Mouse (Mus musculus) neural tube, embryonic 13.5 days (tissue): ENCODE data around the gene Procr. TPM values are rescaled to one million over a fixed set of nuclear protein-coding genes. Genes with fewer than 3 reads are reported as not detected.
A peak's percentile ranks its signal among the peaks of the same experiment; 100 is the strongest.
"Not testable (repeated sequence)": the region's sequence is repeated elsewhere in the genome, so short reads cannot be mapped to it uniquely, and the experiment has no call there.

ENCODE experiments used
- ATAC-seq: fragments of 200-750 bp; cut with Nextera tagmentation; 2 replicates; pipeline ENCODE4 v1.8.0; 2017; ENCODE audit warnings: low read depth, mild to moderate bottlenecking, moderate TSS enrichment, moderate library complexity
- H3K27ac ChIP-seq: fragments of 300-500 bp; sonication (generic); replicated peaks from 2 replicates; pipeline ENCODE4 v1.5.1; 2015; ENCODE audit warnings: moderate library complexity, mild to moderate bottlenecking, inconsistent platforms
- H3K27me3 ChIP-seq: fragments of 300-500 bp; sonication (generic); 2 replicates; pipeline ENCODE4 v1.6.1; 2015; ENCODE audit warnings: mild to moderate bottlenecking, inconsistent platforms
- H3K36me3 ChIP-seq: fragments of 300-500 bp; sonication (generic); 2 replicates; pipeline ENCODE4 v1.6.1; 2015; ENCODE audit warnings: mild to moderate bottlenecking, inconsistent platforms
- H3K4me1 ChIP-seq: fragments of 300-500 bp; sonication (generic); replicated peaks from 2 replicates; pipeline ENCODE4 v1.6.1; 2015; ENCODE audit warnings: inconsistent platforms
- H3K4me2 ChIP-seq: fragments of 300-500 bp; sonication (generic); 2 replicates; pipeline ENCODE4 v1.6.1; 2015; ENCODE audit warnings: inconsistent platforms, mild to moderate bottlenecking, moderate library complexity
- H3K4me3 ChIP-seq: fragments of 300-500 bp; sonication (generic); 2 replicates; pipeline ENCODE4 v1.5.1; 2015; ENCODE audit warnings: mild to moderate bottlenecking, inconsistent platforms
- H3K9ac ChIP-seq: fragments of 300-500 bp; sonication (generic); 2 replicates; pipeline ENCODE4 v1.6.1; 2015; ENCODE audit warnings: moderate library complexity, mild to moderate bottlenecking, inconsistent platforms
- H3K9me3 ChIP-seq: fragments of 300-500 bp; sonication (generic); 2 replicates; pipeline ENCODE4 v1.6.1; 2016; ENCODE audit warnings: inconsistent platforms
- WGBS: fragments of 180-500 bp; shearing (Covaris S2); methylation state at CpG from one replicate; pipeline ENCODE4 v1.1.7; 2015; 5-methylcytosine and 5-hydroxymethylcytosine counted together
- polyA plus RNA-seq: library from polyadenylated mRNA; unstranded; fragments of >200 nt; fragmentation: Nextera tagmentation; extraction: Ambion mirVana; gene quantifications from 2 replicates; pipeline ENCODE4 v1.2.1, GENCODE M21; 2015

Procr gene
- polyA plus RNA-seq, 1 experiment from 2014 or later, result 4.5 TPM

DNA sequence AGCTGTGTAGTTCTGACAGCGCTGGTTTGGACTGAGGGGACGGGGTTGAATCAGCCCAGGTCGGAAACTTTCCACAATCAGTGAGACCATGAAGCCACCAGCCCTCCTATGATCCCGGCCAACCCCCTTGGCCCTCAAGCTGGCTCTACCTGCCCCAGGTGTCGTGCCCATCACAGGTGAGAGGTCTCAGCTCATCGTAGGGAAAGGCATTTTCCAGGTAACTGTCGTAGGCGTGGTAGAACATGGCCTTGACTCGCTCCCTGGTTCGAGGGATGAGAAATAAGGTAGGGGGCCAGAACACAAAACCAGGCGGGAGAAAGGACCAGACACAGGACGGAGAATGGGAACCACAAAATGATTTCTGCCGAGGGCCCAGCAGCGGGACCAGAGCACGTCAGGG lies 22.2 kb upstream of the Procr start:
- peak; percentile 70 for ATAC-seq
- Histone ChIP-seq H3K4me3 (peak overlapping the region; percentile 90), H3K4me1 (peaks cover 14% of the 10 kb centered on the region), H3K27me3 (no peaks in the 10 kb centered on the region), H3K36me3 (peaks cover 19% of the 10 kb centered on the region), H3K9ac (peak overlapping the region; percentile 88), H3K4me2 (peak overlapping the region; percentile 97), H3K9me3 (no peaks in the 10 kb centered on the region), H3K27ac (peak overlapping the region; percentile 64)
- WGBS, result 5% methylated on average over 15 of the region's 15 CpGs

GRCm38 (mm10) chr2:155729158-155729645 lies 21.7 kb upstream of the Procr start, which contains the start of gene Edem2:
TSS of gene Edem2 (minus strand) at chr2:155729475.
- peak; percentile 97 for ATAC-seq
- Histone ChIP-seq H3K4me1 (peaks cover 14% of the 10 kb centered on the region), H3K9ac (peak within 1 kb of the TSS; percentile 88), H3K27ac (peak within 1 kb of the TSS; percentile 64), H3K4me3 (peak within 1 kb of the TSS; percentile 90), H3K4me2 (peak within 1 kb of the TSS; percentile 97), H3K27me3 (no peaks in the 10 kb centered on the region), H3K9me3 (no peaks in the 10 kb centered on the region), H3K36me3 (peaks cover 16% of the 10 kb centered on the region)
- under 1% methylated on average over 33 of the region's 33 CpGs for WGBS

- H3K9me3 ChIP-seq, result no peaks in the 10 kb centered on the region
- H3K27me3 ChIP-seq, result no peaks in the 10 kb centered on the region
- 83% methylated on average over 5 of the region's 5 CpGs for WGBS
Measured at GRCm38 (mm10) chr2:155735080-155735479, 15.8 kb upstream of the Procr start.

GRCm38 (mm10) chr2:155735766-155736165 lies 15.2 kb upstream of the Procr start, which contains the start of gene Gm17581:
TSS of gene Gm17581 (minus strand) at chr2:155735866.
- WGBS, result 85% methylated on average over 5 of the region's 5 CpGs
- not testable (repeated sequence) for H3K4me3 ChIP-seq, H3K36me3 ChIP-seq, H3K9ac ChIP-seq, ATAC-seq, H3K4me1 ChIP-seq, H3K9me3 ChIP-seq, H3K27ac ChIP-seq, H3K27me3 ChIP-seq, H3K4me2 ChIP-seq

More at GRCm38 (mm10) chr2:155735080-155735479, 15.8 kb upstream of the Procr start:
- H3K36me3 ChIP-seq, result no peaks in the 10 kb centered on the region
- H3K4me2 ChIP-seq, result no peak overlapping the region
- H3K27ac ChIP-seq, result no peak overlapping the region
- H3K9ac ChIP-seq, result no peak overlapping the region
- H3K4me1 ChIP-seq, result no peaks in the 10 kb centered on the region
- ATAC-seq, result no peak
- no peak overlapping the region for H3K4me3 ChIP-seq

GRCm38 (mm10) chr2:155736936-155737335 lies 14.0 kb upstream of the Procr start:
- Histone ChIP-seq H3K36me3 (no peaks in the 10 kb centered on the region), H3K27ac (no peak overlapping the region), H3K9me3 (no peaks in the 10 kb centered on the region), H3K4me2 (no peak overlapping the region), H3K4me1 (no peaks in the 10 kb centered on the region), H3K9ac (no peak overlapping the region), H3K27me3 (no peaks in the 10 kb centered on the region), H3K4me3 (no peak overlapping the region)
- WGBS, result 83% methylated on average over 6 of the region's 6 CpGs
- no peak for ATAC-seq

DNA sequence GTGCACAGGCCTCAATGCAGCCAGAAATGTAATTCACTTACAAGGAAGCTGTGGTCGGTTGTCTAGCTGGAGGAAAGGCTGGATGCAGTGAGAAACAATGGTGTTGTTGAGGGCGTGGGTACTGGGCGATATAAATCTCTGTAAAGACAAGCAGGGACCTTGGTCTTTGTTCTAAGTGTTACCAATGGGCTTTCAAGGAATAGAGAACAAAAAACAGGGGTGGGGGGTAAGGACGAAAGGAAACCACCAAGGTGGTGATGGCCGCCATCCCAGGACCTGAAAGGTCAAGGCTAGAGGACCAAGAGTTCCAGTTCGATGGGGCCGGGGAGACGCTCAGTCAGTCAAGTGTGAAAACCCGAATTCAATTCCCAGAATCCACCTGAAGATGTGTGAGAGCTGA lies 13.1 kb upstream of the Procr start:
- Histone ChIP-seq H3K9me3 (no peaks in the 10 kb centered on the region), H3K4me3 (no peak overlapping the region), H3K36me3 (no peaks in the 10 kb centered on the region), H3K27ac (no peak overlapping the region), H3K4me1 (0 out of 2 replicates have a peak, but pooled peaks cover 2% of the 10 kb centered on the region), H3K4me2 (no peak overlapping the region), H3K27me3 (no peaks in the 10 kb centered on the region), H3K9ac (no peak overlapping the region)
- 48% methylated on average over 9 of the region's 9 CpGs for WGBS
- ATAC-seq, result no peak

- Histone ChIP-seq H3K9me3 (no peaks in the 10 kb centered on the region), H3K4me3 (no peak overlapping the region), H3K27me3 (no peaks in the 10 kb centered on the region), H3K36me3 (no peaks in the 10 kb centered on the region), H3K27ac (no peak overlapping the region), H3K4me2 (no peak overlapping the region), H3K9ac (no peak overlapping the region), H3K4me1 (peaks cover 6% of the 10 kb centered on the region; the same call in 1 of the 2 replicates)
- WGBS, result 86% methylated on average over 11 of the region's 11 CpGs
- no peak for ATAC-seq
Measured at GRCm38 (mm10) chr2:155742211-155742610, 8.7 kb upstream of the Procr start.

DNA sequence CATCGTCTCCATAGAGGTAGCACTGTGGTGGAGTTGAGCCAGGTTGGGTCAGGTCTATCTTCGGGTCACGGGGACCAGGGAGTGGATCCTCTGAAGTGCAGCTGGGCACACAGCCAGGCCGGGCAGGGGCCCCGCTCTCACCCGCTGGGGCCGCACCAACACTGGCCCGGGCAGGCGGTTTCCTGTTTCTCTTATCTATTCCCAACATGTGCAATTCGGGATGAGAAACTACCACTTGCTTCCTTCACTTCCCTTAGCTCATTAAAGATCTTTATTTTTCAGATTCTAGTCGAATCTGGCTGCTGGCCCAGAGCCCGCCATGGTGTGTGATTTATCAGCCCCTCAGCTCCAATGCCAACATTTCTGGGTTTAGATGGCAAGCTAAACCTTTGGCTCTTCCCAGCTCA lies 8.0 kb upstream of the Procr start:
- no peaks in the 10 kb centered on the region for H3K27me3 ChIP-seq
- no peak for ATAC-seq
- no peak overlapping the region for H3K27ac ChIP-seq
- H3K36me3 ChIP-seq, result no peaks in the 10 kb centered on the region
- H3K9me3 ChIP-seq, result no peaks in the 10 kb centered on the region
- H3K4me1 ChIP-seq, result peaks cover 6% of the 10 kb centered on the region; the same call in 1 of the 2 replicates
- no peak overlapping the region for H3K4me2 ChIP-seq
- H3K4me3 ChIP-seq, result no peak overlapping the region
- 79% methylated on average over 12 of the region's 12 CpGs for WGBS
- no peak overlapping the region for H3K9ac ChIP-seq

GRCm38 (mm10) chr2:155743351-155743750 lies 7.6 kb upstream of the Procr start:
- peaks cover 6% of the 10 kb centered on the region; the same call in 1 of the 2 replicates for H3K4me1 ChIP-seq
- no peak overlapping the region for H3K27ac ChIP-seq
- H3K9ac ChIP-seq, result no peak overlapping the region
- ATAC-seq, result no peak
- 86% methylated on average over 9 of the region's 9 CpGs for WGBS
- no peaks in the 10 kb centered on the region for H3K36me3 ChIP-seq
- no peak overlapping the region for H3K4me3 ChIP-seq
- H3K9me3 ChIP-seq, result no peaks in the 10 kb centered on the region
- H3K4me2 ChIP-seq, result no peak overlapping the region
- no peaks in the 10 kb centered on the region for H3K27me3 ChIP-seq

DNA sequence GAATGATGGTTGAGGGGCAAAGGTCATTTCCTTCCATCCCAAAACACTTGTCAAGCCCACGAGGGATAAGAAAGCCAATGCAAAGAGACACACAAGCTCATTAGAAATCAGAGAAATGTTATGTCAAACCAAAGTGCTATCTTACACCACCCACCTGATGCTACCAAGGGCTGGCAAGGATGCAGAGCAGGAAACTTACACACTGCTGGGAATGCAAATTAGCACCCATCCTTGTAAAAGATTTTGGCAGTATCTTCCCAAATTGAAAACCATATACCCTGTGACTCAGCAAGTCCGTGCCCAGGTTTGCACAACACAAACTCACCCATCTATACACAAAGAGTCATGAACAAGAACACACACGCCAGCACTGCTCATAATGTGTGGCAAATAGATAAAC lies 5.4 kb upstream of the Procr start:
- no peak for ATAC-seq
- 78% methylated on average over 3 of the region's 3 CpGs for WGBS

GRCm38 (mm10) chr2:155749394-155749793 lies 1.5 kb upstream of the Procr start:
- peaks cover 6% of the 10 kb centered on the region for H3K4me1 ChIP-seq
- H3K4me3 ChIP-seq, result no peak overlapping the region
- 90% methylated on average over 4 of the region's 4 CpGs for WGBS

More for the DNA sequence above, 5.4 kb upstream of the Procr start:
- H3K36me3 ChIP-seq, result no peaks in the 10 kb centered on the region
- H3K4me3 ChIP-seq, result no peak overlapping the region
- no peaks in the 10 kb centered on the region for H3K9me3 ChIP-seq
- H3K27me3 ChIP-seq, result no peaks in the 10 kb centered on the region; the same call in 1 of the 2 replicates
- H3K27ac ChIP-seq, result no peak overlapping the region
- H3K9ac ChIP-seq, result no peak overlapping the region
- peaks cover 6% of the 10 kb centered on the region; the same call in 1 of the 2 replicates for H3K4me1 ChIP-seq
- H3K4me2 ChIP-seq, result no peak overlapping the region

DNA sequence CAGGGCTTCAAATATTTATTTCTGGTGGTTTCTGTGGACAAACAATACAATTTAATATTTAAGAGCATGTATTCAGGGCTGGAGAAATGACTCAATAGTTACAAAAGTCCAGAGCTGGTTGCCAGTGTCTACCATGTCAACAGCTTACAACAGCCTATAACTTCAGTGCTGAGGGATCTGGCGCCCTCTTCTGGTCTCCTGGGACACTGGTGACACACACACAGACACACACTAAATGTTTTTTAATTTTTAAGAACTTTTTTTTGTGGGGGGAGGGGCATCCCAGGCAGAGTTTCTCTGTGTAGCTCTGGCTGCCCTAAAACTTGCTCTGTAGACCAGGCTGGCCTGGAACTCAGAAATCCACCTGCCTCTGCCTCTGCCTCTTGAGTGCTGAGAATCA lies 4.8 kb downstream of the Procr start:
- no peak overlapping the region for H3K9ac ChIP-seq
- no peak overlapping the region for H3K4me2 ChIP-seq
- H3K9me3 ChIP-seq, result no peaks in the 10 kb centered on the region
- peaks cover 15% of the 10 kb centered on the region for H3K27me3 ChIP-seq
- no peak overlapping the region for H3K27ac ChIP-seq
- no peaks in the 10 kb centered on the region for H3K36me3 ChIP-seq
- peaks cover 5% of the 10 kb centered on the region for H3K4me1 ChIP-seq
- 7% methylated on average over 1 of the region's 1 CpGs for WGBS
- ATAC-seq, result no peak
- H3K4me3 ChIP-seq, result no peak overlapping the region

More at GRCm38 (mm10) chr2:155749394-155749793, 1.5 kb upstream of the Procr start:
- ATAC-seq, result no peak
- peaks cover 15% of the 10 kb centered on the region for H3K27me3 ChIP-seq
- no peaks in the 10 kb centered on the region for H3K9me3 ChIP-seq
- no peak overlapping the region for H3K4me2 ChIP-seq
- no peak overlapping the region for H3K9ac ChIP-seq
- H3K27ac ChIP-seq, result no peak overlapping the region
- H3K36me3 ChIP-seq, result no peaks in the 10 kb centered on the region
